Mouse (Mus musculus): Measurements from ENCODE around the gene Ruvbl2. TPM values are rescaled to one million over a fixed set of nuclear protein-coding genes. Genes with fewer than 3 reads are reported as not detected.
"Not testable (repeated sequence)": the region's sequence is repeated elsewhere in the genome, so short reads cannot be mapped to it uniquely, and the experiment has no call there.

The Ruvbl2 gene
- polyA plus RNA-seq (2012; rRNA removed): 35.8 and 41.4 TPM in 2 replicates

DNA sequence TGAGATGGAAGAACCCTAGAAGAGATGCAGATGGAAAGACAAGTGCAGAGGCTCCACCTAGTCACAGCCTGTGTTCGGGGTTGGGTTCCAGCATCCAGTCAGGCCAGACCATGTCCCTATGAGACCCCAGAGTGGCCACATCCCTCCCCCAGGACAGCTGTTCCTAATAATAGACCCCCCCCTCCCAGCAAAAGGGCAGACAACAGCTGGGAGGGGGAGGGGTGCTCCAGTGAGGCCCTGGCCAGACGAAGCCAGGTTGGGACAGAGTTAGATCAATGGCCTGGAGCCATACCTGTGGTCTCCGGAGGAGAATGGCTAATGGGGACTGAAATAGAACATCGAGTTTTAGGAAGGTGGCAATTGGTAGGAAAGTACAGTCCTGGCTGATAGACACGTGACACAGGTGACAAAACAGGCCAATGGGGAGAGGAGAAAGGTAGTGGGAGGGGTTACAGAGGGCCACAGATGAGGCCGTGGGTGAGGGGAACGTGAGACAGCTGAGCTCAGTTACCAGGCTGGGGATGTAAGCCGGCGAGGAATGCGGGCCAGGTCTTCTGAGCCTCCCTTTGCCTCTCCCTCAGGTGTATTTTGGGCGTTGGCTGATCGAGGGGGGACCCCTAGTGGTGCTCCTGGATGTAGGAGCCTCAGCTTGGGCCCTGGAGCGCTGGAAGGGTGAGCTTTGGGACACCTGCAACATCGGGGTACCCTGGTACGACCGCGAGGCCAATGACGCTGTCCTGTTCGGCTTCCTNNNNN lies at the start of gene Ruvbl2:
Gene Ruvbl2 (minus strand): TSS at position 576 of the 756 bp plus-strand sequence.
- no peak for DNase-seq (ENCODE audit: low spot score)

DNA sequence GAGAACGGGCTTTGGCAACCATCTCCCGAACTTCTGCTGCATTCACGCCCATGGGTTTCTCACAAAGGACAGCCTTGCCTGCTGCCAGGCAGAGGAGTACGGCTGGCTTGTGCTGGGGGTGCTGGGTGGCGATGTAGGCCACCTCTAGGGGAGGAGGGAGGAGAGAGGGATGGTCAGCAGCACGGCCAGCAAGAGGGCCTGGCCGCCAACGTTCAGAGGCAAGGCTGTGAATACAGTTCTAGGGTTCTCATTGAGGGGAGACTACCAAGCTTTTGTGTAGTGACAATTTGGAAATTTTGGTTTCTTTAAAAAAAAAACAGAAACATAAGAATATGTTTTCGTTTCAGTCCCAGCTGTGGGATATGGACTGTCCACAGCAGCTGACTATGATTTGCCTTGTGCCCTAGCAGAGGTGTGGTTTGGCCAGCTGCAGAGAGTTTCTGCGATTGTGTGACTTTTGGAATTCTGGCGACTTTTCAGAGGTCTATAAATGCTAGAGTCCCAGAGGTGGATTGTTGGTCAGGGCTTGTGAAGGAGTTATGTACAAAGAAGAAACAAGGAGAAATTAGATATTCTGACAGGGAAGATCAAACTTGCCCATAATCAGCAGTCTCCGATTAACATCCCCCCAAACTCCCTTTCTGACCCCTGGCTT lies 49.0 kb upstream of the Ruvbl2 start, which contains the start of gene Gm45808:
Gene Gm45808 (minus strand): TSS at position 51 of the 655 bp plus-strand sequence.
- DNase-seq (ENCODE audit: low spot score): no peak

DNA sequence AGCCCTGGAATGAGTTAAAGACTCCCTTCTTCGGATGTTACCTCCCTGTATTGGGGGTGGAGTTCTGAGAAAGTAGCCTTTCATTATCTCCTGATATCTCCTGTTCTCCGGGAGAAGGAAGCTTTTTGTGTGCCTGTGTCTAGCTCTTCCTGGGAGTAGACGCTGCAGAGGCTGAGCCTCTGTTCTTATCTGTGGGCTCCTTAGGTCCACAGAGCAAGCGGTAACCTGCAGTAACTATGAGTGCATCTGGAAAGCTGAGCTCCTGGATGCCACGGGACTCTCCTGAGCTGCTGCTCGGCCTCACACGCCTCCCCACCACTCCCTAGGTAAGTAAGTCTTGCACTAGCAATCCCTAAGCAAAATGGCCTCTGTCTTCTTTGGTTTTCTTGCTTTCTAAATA lies 48.3 kb upstream of the Ruvbl2 start:
- DNase-seq (ENCODE audit: low spot score): no peak

DNA sequence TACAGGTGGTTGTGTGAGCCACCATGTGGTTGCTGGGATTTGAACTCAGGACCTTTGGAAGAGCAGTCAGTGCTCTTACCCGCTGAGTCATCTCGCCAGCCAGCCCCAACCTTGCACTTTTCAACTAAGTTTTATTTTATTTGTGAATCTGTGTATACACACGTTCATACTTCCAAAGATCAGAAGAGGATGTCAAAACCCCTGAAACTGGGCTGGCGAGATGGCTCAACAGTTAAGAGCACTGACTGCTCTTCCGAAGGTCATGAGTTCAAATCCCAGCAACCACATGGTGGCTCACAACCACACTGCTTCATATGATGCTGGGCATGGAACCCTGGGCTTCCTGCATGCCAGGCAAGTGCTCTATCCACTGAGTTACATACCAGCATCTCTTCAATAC lies 47.1 kb upstream of the Ruvbl2 start:
- not testable (repeated sequence) for DNase-seq (ENCODE audit: low spot score)

DNA sequence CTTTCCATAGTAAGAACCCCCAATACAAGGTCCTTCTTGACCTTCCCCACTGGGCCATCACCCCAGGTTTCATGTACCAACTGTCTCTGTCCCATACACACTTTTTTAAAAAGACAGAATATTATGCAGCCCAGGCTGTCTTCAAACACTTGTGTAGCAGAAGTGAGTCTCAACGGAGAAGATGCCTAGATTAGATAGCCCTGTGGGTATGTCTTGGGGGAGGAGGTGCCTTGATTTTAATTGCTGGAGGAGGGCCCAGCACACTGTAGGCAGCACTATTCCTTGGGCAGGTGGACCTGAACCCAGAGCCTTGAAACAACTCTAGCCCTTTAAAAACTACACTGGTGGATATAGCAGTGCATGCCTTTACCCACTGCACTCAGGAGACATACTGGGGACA lies 44.3 kb upstream of the Ruvbl2 start:
- DNase-seq (ENCODE audit: low spot score): no peak

DNA sequence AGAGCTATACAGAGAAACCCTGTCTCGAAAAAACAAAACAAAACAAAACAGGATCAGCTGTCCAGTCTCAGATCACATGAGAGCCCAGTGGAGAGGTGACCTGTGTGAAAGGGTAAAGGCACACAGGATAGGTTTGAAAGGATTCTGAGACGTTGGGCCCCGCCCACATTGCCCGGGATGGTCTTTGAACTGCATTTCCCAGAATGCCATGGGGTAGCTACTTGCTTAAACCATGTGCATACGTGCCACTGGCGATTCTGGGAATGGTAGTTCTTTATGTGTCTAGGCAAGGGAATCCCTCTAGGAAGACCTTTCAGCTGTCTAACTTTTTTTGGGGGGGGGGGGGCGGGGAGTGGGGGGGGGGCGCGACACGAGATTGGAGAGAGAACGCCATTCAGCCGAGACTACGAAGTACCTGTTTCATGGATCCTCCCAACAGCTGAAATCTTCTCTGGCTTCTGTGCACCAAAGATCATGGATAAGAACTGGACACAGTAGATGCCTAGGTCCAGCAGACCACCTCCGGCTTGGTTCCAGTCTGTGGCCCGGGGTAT lies 43.6 kb upstream of the Ruvbl2 start, which contains the start of gene Tulp2:
Gene Tulp2 (plus strand): TSS at position 504 of the 554 bp plus-strand sequence.
- DNase-seq (ENCODE audit: low spot score): no peak

DNA sequence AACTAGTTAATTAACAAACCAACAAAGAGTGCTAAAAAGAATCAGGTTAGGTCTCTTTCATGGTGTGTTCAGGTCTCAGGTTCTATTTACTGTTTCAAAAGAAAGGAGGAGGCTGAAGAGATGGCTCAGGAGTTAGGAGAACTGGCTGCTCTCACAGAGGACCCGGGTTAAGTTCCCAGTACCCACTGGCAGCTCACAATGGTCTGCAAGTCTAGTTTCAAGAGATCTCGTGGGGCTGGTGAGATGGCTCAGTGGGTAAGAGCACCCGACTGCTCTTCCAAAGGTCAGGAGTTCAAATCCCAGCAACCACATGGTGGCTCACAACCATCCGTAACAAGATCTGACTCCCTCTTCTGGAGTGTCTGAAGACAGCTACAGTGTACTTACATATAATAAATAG lies 42.4 kb upstream of the Ruvbl2 start:
- DNase-seq (ENCODE audit: low spot score): not testable (repeated sequence)

DNA sequence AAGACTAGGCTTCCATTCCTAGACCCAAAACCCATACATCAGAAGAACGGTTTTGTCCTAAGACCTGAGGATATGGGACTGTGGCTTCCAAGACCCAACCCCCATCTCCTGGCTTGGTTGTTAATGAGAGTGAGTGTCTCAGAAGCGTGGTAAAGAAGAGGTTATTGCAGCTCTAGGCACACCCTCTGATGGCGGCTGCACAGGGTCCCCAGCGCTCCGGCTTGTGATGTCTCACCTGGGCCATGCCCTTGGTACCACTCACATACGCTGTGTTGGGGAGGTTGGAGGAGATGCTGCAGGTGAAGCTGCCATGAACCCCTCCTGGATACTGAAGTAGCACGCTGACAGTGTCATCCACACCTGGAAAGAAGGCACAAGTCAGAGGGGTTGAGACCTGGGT lies 40.9 kb upstream of the Ruvbl2 start:
- DNase-seq (ENCODE audit: low spot score): no peak

DNA sequence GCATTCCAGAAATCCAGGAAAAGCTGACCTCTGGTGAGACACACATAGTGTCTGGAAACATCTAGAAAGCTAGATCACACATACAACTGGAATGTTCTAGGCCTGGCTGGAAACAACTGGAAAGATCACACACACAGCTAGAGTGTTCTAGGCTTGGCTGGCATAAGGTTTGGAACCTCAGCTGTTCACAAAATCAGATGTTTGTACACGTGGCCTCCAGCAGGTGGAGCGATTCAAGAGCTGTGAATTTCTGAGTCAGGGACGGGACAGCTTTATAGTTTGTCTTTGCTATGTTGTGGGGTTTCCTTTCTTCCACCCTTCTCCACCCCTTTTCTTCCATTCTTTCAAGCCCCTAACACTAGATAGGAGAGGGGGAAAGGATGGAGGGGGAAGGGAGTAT lies 39.1 kb upstream of the Ruvbl2 start:
- DNase-seq (ENCODE audit: low spot score): no peak

DNA sequence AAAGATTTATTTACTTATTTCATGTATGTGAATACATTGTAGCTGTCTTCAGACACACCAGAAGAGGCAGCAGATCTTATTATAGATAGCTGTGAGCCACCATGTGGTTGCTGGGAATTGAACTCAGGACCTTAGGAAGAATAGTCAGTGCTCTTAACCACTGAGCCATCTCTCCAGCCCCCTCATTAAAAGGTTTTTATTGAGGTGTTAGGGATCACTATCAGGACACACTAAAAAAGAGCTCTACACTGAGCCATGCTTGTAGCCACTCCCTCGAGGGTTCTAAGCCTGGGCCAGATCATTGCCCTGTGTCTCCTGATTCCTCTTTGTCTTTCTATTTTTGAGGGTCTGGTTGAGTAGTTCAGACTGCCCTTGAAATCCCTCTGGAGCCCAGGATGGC lies 38.6 kb upstream of the Ruvbl2 start:
- no peak for DNase-seq (ENCODE audit: low spot score)

DNA sequence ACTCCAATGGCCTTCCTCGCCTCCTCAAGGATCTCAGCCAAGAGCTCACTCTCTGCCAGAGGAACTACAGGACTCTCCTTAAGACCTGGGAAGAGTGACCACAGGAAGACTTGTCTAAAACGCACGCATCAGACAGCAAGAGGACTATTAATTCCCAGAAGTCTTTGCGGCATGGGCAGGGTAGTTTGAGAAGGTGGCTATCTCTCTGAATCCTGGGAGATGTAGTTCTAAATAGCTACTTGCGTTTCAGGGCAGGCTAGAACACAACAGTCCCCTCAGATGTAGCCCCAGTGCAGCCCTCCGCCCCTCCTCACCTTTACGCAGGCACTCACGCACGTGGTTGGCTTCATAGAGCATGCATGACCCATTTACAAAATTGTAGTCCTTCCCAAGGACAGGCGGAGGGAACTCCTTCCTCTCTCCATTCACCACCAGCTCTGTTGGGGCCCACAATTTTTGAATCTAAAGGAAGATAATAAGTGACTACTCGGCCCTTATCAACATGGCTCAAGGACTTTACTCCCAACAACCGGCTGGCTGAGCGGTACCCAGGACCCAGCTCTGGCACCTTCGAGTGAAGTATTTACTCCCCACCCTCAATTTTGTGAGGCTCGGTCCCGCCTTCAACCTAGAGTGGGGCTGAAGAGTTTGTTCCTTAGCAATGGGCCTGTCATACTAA lies 37.5 kb upstream of the Ruvbl2 start:
- no peak for DNase-seq (ENCODE audit: low spot score)

DNA sequence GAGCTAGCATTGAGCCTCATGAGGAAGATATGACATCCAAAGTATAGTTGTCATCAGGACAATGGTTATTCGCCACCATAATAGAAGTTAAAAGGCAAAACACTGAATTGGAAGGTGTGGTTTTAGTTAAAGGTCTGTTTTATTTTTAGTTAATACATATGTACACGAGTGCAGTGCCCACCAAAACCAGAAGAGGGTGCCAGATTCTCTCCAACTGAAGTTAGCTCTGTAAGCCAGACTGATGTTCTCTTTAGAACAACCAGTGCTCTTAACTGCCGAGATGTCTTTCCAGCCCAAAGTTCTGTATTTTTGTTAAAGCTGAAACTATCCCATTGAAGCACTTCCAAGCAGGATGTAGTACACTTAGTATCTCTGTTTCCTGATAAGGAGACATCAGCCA lies 33.0 kb upstream of the Ruvbl2 start:
- no peak for DNase-seq (ENCODE audit: low spot score)

DNA sequence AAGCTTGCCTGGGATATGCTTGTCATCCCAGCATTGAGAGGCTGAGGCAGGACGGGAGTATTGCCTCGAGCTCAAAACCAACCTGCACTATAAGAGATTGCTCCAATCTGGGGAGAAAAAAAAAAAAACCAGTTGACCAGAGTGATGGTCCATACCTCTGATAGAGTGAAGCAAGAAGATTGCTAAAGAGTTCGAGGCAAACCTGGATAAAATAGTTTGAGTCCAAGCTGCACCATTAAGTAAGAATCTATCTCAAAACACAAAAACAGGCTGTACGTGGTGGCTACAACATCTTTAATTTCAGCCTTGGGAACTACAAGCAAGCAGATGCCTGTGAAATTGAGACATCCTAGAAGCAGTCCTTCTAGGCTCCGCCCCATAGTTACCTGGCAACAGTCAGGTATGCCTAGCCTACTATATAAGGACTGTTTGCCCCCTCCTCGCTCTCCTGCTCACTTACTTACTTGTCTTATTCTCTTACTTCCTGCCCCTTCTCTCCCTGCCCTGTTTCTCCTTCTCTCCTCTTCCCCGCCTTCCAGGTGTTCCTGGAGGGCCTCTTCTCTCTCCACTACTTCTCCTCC lies 29.3 kb upstream of the Ruvbl2 start:
- no peak for DNase-seq (ENCODE audit: low spot score)

DNA sequence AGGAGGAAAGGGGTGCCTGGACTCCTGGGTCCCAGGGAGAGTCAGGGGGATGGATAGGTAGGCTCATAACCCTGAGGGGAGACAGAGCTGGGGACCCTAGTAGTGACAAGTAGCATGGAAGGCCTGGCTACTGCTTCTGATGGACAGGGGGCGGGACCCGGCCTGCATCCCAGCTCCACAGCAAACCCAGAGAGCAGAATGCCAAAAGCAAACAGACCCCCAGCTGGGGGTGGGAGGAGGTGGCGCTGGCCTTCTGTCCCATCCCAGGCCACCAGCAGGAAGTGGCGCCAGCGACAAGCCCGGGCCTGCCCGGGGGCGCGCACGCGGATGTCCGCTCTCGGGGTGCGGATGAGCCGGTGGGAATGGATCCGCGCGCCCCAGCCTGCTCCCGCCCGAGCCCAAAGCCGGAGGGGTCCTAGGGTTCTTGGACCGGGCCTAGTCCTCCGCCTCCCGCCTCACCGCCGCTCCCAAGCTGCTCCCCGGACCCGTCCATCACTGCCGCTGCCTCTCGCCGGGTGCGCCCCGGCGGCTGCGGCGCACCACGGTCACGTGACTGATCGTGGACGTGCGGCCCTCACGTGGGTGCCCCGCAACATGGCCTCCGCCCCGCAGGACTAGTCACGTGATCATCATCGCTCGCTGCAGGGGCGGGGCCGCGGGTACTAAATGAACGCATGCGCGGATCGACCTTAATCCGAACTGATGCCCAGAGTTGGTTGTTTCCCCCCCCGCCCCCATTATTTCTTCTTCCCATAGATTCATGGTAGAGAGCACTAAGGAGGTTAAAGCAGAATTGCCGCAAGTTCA lies 28.6 kb upstream of the Ruvbl2 start, which contains the start of gene Bax:
Gene Bax (minus strand): TSS at position 616 of the 807 bp plus-strand sequence.
- peak; percentile 89 for DNase-seq (ENCODE audit: low spot score)

DNA sequence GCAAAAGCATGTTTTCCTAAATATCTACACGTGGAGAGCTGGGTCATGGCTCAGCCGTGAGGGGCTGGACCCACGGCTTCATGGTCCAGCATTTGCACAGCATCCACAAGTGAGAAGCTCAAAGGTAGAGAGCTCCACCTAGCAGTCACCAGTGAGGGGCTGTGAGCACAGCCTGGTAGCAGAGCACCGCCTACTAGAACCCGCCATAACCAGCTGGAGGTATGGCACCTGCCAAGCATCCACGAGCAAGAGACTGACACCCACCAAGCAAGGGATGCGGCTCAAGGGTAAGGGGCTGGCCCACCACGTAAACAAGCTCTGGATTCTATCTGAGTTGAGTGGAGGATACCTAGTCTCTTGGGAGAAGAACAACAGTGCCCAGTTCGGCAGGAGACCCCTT lies 27.7 kb upstream of the Ruvbl2 start:
- no peak for DNase-seq (ENCODE audit: low spot score)

DNA sequence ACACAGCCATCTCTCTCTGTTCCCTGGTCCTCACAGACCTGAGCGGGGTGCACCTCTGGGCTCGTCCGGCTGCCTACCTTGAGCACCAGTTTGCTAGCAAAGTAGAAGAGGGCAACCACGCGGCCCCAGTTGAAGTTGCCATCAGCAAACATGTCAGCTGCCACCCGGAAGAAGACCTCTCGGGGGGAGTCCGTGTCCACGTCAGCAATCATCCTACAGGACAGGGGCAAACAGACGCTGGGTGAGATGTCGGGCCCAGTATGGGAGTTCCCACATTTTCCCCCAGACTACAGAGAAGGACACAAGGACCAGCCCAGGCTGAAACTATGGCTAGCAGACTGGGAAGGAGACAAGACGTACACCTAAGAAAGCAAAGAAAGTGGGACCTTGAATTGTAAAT lies 27.2 kb upstream of the Ruvbl2 start:
- no peak for DNase-seq (ENCODE audit: low spot score)

DNA sequence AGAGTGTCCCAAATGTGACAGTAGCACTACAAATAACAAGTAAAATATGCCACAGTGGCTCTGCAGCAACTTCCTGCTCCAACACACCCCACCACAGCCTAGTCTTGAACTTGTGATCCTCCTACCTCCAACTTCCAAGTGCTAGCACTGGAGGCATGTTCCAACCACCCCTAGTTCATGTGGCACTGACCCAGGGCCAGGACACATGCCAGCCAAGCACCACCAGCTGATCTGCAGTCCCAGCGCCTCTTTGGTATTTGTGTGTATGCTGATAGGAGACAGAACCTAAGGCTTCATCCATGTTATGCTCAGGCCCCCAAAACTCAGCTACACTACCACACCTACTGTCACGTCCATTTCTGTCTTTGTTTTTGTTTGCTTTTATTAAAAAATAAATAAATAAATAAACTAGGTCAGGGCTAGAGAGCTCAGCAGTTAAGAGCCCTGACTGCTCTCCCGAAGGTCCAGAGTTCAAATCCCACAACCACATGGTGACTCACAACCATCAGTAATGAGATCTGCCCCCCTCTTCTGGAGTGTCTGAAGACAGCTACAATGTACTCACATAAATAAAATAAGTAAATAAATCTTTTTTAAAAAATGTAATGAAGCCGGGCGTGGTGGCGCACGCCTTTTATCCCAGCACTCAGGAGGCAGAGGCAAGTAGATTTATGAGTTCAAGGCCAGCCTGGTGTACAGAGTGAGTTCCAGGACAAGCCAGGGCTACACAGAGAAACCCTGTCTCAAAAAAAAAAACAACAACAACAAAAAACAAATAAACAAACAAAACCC lies 26.3 kb upstream of the Ruvbl2 start:
- no peak for DNase-seq (ENCODE audit: low spot score)

DNA sequence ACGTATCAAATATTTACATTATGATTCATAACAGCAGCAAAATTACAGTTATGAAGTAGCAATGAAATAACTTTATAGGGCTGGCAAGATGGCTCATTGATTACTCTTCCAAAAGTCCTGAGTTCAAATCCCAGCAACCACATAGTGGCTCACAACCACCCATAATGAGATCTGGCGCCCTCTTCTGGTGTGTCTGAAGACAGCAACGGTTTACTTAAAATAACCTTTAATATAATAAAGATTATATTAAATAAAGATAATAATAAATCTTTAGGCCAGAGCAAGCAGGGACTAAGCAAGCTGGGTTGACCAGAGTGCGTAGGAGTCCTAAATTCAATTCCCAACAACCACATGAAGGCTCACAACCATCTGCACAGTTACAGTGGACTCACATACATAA lies 25.0 kb upstream of the Ruvbl2 start:
- DNase-seq (ENCODE audit: low spot score): not testable (repeated sequence)

DNA sequence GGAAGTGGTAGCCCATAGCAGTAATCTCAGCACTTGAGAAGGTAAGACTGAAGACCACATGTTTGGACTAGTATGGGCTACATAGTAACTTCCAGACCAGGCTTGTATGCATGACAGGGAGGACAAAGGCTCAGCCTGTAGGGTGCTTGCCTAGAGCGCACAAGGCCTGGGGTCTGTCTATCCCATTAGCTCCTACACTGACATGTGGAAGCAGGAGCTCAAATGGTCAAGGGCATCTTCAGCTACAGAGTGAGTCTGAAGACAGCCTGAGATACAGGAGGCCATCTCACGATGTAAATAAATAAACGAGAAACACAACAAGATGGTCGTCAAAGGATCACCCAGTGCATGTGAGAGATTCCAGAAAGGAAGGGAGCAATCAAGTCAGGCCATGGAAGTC lies 24.4 kb upstream of the Ruvbl2 start:
- DNase-seq (ENCODE audit: low spot score): no peak

DNA sequence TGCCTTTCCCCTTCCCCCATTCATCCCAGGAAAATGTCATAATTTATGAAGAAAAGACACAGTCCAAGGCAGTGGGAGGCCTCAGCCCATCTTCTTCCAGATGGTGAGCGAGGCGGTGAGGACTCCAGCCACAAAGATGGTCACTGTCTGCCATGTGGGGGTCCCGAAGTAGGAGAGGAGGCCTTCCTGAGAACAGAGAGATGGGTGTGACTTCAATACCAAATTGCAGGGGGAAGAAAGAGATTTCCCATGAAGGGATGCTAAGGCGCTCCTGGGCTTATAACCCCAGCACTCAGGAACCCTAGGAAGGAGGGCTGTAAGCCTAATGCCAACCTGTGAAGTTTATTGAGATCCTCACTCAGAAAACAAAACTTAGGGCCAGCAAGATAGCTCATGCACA lies 23.9 kb upstream of the Ruvbl2 start:
- DNase-seq (ENCODE audit: low spot score): no peak
